Mouse (Mus musculus): ENCODE results near the gene Sema3a. TPM values are rescaled to one million over a fixed set of nuclear protein-coding genes. Genes with fewer than 3 reads are reported as not detected.

Gene Sema3a
- polyA plus RNA-seq, 1 experiment from 2014 or later = 24.7 TPM

GRCm38 (mm10) chr5:13389995-13390394 is 264.8 kb downstream of the Sema3a start:
- Histone ChIP-seq H3K4me1 (ENCODE audit: insufficient read depth, low read depth, low read length) (no peaks in the 10 kb centered on the region; the same call in 1 of the 2 replicates), H3K27me3 (replicated peaks; ENCODE audit: insufficient read depth, low read length) (no peaks in the 10 kb centered on the region), H3K27ac (ENCODE audit: low read length) (no peak overlapping the region), H3K9me3 (ENCODE audit: low read length) (no peaks in the 10 kb centered on the region), H3K9ac (replicated peaks; ENCODE audit: low read depth) (no peak overlapping the region), H3K4me3 (ENCODE audit: low read depth, low read length) (no peak overlapping the region), H3K36me3 (ENCODE audit: insufficient read depth, low read length) (no peaks in the 10 kb centered on the region), H3K4me2 (replicated peaks; ENCODE audit: low read depth, low read length) (no peak overlapping the region)
- 85% methylated on average over 3 of the region's 3 CpGs for whole genome bisulfite sequencing
- no peak for ATAC-seq
- no peak for DNase-seq (ENCODE audit: low spot score)
- TF ChIP-seq EP300 (IDR thresholded peaks at IDR 0.05) (no peak), CTCF (IDR thresholded peaks at IDR 0.05) (no peak)

GRCm38 (mm10) chr5:13405432-13405831 is 280.2 kb downstream of the Sema3a start:
- no peaks in the 10 kb centered on the region for H3K4me1 ChIP-seq (ENCODE audit: insufficient read depth, low read depth, low read length)
- WGBS = 15% methylated on average over 1 of the region's 1 CpGs
- H3K27ac ChIP-seq (ENCODE audit: low read length) = no peak overlapping the region
- no peak for ATAC-seq
- H3K9ac ChIP-seq (replicated peaks; ENCODE audit: low read depth) = no peak overlapping the region
- H3K4me3 ChIP-seq (ENCODE audit: low read depth, low read length) = no peak overlapping the region
- no peaks in the 10 kb centered on the region for H3K36me3 ChIP-seq (ENCODE audit: insufficient read depth, low read length)
- no peaks in the 10 kb centered on the region for H3K9me3 ChIP-seq (ENCODE audit: low read length)
- peak; percentile 68 for DNase-seq (ENCODE audit: low spot score)
- no peaks in the 10 kb centered on the region for H3K27me3 ChIP-seq (replicated peaks; ENCODE audit: insufficient read depth, low read length)
- TF ChIP-seq CTCF (IDR thresholded peaks at IDR 0.05) (peak; percentile 71), EP300 (IDR thresholded peaks at IDR 0.05) (no peak)
- H3K4me2 ChIP-seq (replicated peaks; ENCODE audit: low read depth, low read length) = no peak overlapping the region

- Histone ChIP-seq H3K4me1 (ENCODE audit: insufficient read depth, low read depth, low read length) (no peaks in the 10 kb centered on the region), H3K4me2 (replicated peaks; ENCODE audit: low read depth, low read length) (no peak overlapping the region), H3K9ac (replicated peaks; ENCODE audit: low read depth) (no peak overlapping the region), H3K27me3 (replicated peaks; ENCODE audit: insufficient read depth, low read length) (no peaks in the 10 kb centered on the region), H3K27ac (ENCODE audit: low read length) (no peak overlapping the region), H3K4me3 (ENCODE audit: low read depth, low read length) (no peak overlapping the region), H3K9me3 (ENCODE audit: low read length) (no peaks in the 10 kb centered on the region), H3K36me3 (ENCODE audit: insufficient read depth, low read length) (no peaks in the 10 kb centered on the region)
- TF ChIP-seq CTCF (IDR thresholded peaks at IDR 0.05) (no peak), EP300 (IDR thresholded peaks at IDR 0.05) (no peak)
- ATAC-seq (no peak), DNase-seq (ENCODE audit: low spot score) (no peak)
- 44% methylated on average over 2 of the region's 2 CpGs for WGBS
These were observed 280.9 kb downstream of the Sema3a start for GRCm38 (mm10) chr5:13406131-13406530.

GRCm38 (mm10) chr5:13411920-13412319 is 286.7 kb downstream of the Sema3a start:
- no peak for ATAC-seq
- H3K4me3 ChIP-seq (ENCODE audit: low read depth, low read length) = no peak overlapping the region

GRCm38 (mm10) chr5:13413915-13414525 is 288.8 kb downstream of the Sema3a start:
- Histone ChIP-seq H3K27me3 (replicated peaks; ENCODE audit: insufficient read depth, low read length) (no peaks in the 10 kb centered on the region), H3K9me3 (ENCODE audit: low read length) (no peaks in the 10 kb centered on the region), H3K4me1 (ENCODE audit: insufficient read depth, low read depth, low read length) (no peaks in the 10 kb centered on the region), H3K27ac (ENCODE audit: low read length) (no peak overlapping the region), H3K4me2 (replicated peaks; ENCODE audit: low read depth, low read length) (no peak overlapping the region), H3K4me3 (ENCODE audit: low read depth, low read length) (no peak overlapping the region), H3K36me3 (ENCODE audit: insufficient read depth, low read length) (no peaks in the 10 kb centered on the region), H3K9ac (replicated peaks; ENCODE audit: low read depth) (no peak overlapping the region)
- ATAC-seq (no peak), DNase-seq (ENCODE audit: low spot score) (no peak)
- no peak for TF ChIP-seq CTCF (IDR thresholded peaks at IDR 0.05)
- whole genome bisulfite sequencing = 90% methylated on average over 2 of the region's 2 CpGs

More at GRCm38 (mm10) chr5:13411920-13412319, 286.7 kb downstream of the Sema3a start:
- H3K4me1 ChIP-seq (ENCODE audit: insufficient read depth, low read depth, low read length) = no peaks in the 10 kb centered on the region
- no peaks in the 10 kb centered on the region for H3K27me3 ChIP-seq (replicated peaks; ENCODE audit: insufficient read depth, low read length)
- TF ChIP-seq CTCF (IDR thresholded peaks at IDR 0.05) (no peak), EP300 (IDR thresholded peaks at IDR 0.05) (no peak)
- H3K36me3 ChIP-seq (ENCODE audit: insufficient read depth, low read length) = no peaks in the 10 kb centered on the region
- no peaks in the 10 kb centered on the region for H3K9me3 ChIP-seq (ENCODE audit: low read length)
- no peak for DNase-seq (ENCODE audit: low spot score)
- H3K9ac ChIP-seq (replicated peaks; ENCODE audit: low read depth) = no peak overlapping the region
- no peak overlapping the region for H3K4me2 ChIP-seq (replicated peaks; ENCODE audit: low read depth, low read length)
- no peak overlapping the region for H3K27ac ChIP-seq (ENCODE audit: low read length)
- WGBS = 75% methylated on average over 2 of the region's 2 CpGs

GRCm38 (mm10) chr5:13416960-13417710 is 291.9 kb downstream of the Sema3a start:
- Histone ChIP-seq H3K27me3 (replicated peaks; ENCODE audit: insufficient read depth, low read length) (no peaks in the 10 kb centered on the region), H3K4me3 (ENCODE audit: low read depth, low read length) (no peak overlapping the region), H3K36me3 (ENCODE audit: insufficient read depth, low read length) (no peaks in the 10 kb centered on the region), H3K27ac (ENCODE audit: low read length) (no peak overlapping the region), H3K9ac (replicated peaks; ENCODE audit: low read depth) (no peak overlapping the region), H3K9me3 (ENCODE audit: low read length) (no peaks in the 10 kb centered on the region), H3K4me2 (replicated peaks; ENCODE audit: low read depth, low read length) (no peak overlapping the region), H3K4me1 (ENCODE audit: insufficient read depth, low read depth, low read length) (no peaks in the 10 kb centered on the region)
- ATAC-seq = no peak
- DNase-seq (ENCODE audit: low spot score) = no peak
- TF ChIP-seq CTCF (IDR thresholded peaks at IDR 0.05) (no peak), EP300 (IDR thresholded peaks at IDR 0.05) (no peak)
- 75% methylated on average over 3 of the region's 3 CpGs for WGBS

All from lung, postnatal 0 days (tissue).